Mouse (Mus musculus) liver, embryonic 14.5 days (tissue): ENCODE data around the gene Fads6.

ENCODE experiments used
- CTCF ChIP-seq: IDR thresholded peaks from 2 replicates; pipeline ENCODE4 v1.5.1; 2016; ENCODE audit warnings: antibody characterized with exemption, low read depth, control low read depth
- EP300 ChIP-seq: IDR thresholded peaks from 2 replicates; pipeline ENCODE4 v1.6.1; 2016; ENCODE audit warnings: antibody characterized with exemption, low read depth

GRCm38 (mm10) chr11:115341866-115342265, 44.4 kb upstream of the Fads6 start:
- TF ChIP-seq CTCF: no peak
- TF ChIP-seq EP300: no peak
